Mouse (Mus musculus): Measurements from ENCODE around the gene Spint1.

The Spint1 gene

DNA sequence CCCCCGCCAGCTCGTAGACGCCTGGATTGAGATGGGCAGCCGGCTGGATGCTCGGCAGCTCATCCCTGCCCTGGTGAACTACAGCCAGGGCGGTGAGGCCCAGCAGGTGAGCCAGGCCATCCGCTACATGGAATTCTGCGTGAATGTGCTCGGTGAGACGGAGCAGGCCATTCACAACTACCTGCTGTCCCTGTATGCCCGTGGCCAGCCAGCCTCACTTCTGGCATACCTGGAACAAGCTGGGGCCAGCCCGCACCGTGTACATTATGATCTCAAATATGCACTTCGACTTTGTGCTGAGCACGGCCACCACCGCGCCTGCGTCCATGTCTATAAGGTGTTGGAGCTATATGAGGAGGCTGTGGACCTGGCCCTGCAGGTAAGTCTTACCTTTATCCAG, 57.2 kb downstream of the Spint1 start:
- DNase-seq = no peak

DNA sequence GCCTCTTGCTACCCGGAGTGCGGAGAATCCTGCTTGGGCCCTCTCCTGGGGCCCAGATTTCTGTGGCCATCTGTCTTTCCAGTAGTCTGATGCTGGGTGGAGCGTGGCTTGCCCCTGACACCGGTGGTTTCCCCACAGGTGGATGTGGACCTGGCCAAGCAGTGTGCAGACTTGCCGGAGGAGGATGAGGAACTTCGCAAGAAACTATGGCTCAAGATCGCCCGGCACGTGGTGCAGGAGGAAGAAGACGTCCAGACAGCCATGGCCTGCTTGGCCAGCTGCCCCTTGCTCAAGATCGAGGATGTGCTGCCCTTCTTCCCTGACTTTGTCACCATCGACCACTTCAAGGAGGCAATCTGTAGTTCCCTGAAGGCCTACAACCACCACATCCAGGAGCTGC, 59.6 kb downstream of the Spint1 start:
- DNase-seq = no peak

DNA sequence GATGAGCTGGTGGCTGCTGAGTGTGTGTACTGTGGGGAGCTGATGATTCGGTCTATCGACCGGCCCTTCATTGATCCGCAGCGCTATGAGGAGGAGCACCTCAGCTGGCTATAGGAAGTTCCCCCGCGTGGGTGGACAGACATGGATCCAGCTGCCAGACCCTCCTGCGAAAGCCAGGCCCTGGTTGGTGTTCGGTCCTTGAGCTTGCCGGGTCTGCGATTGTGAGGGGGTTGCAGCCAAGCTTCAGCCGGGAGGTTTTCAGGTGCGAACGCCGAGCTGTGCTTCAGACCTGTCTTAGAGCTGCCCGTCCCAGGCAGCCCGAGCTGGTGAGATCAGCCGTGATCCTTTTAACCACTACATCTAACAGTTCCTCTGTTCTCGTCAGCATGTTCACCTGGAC, 60.3 kb downstream of the Spint1 start:
- no peak for DNase-seq

DNA sequence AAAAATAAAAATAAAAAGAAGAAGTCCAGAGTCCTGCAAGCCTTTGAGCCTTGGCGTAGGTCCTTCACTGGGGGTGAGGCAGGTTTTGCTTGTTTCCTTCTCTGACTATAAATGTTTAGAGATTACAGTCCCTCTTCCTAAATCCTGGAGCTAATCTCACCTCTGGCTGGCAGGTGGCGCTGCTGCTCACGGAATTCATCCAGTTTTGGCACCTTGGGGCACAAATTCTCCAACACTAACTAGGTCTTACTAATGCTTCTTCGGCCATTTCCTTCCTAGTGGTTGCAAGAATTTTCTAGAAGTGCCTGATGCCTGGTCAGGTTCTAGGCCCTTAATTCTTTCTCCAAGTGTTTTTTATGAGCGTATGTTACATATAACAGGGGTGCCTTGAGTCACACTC, 61.2 kb downstream of the Spint1 start:
- DNase-seq = peak; percentile 82

DNA sequence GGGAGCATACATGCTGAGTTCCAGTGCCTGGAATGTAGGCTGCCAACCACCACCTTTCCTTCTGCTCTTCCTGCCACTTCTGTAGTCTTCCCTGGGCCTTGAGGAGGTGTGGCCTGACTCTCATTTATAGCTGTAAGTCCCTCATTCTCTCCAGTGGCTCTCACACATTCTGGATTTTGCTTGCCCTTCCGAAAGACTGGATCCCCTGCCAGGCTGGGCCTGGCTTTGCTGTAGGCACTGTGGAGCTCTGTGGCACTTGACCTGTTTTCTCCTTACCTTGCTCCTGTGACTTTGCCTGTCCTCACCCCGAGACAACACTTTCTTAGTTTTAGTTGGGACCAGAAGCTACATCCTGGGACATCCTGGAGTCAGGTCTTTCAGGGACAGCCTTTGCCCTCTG, 61.7 kb downstream of the Spint1 start:
- no peak for DNase-seq

Data from kidney, adult 18-20 months (tissue).